Mouse (Mus musculus) limb, embryonic 13.5 days (tissue): ENCODE measurements at regions not wholly inside any gene's neighbourhood (a gene's known extent, or its start where the extent isn't known, plus 50 kb on each side); places are given as distances from the start of the nearest gene placed in this dataset.

ENCODE experiments used
- ATAC-seq: fragments of 200-750 bp; cut with Nextera tagmentation; 2 replicates; pipeline ENCODE4 v1.8.0; 2017; ENCODE audit warnings: low read depth, moderate number of reproducible peaks, moderate TSS enrichment; ENCODE audit not compliant: low FRiP score
- H3K27ac ChIP-seq: fragments of 300-500 bp; sonication (generic); 2 replicates; pipeline ENCODE4 v1.5.1; 2015; ENCODE audit warnings: inconsistent platforms, mild to moderate bottlenecking, moderate library complexity
- H3K27me3 ChIP-seq: fragments of 300-500 bp; sonication (generic); 2 replicates; pipeline ENCODE4 v1.6.1; 2015; ENCODE audit warnings: mild to moderate bottlenecking, inconsistent platforms
- H3K36me3 ChIP-seq: fragments of 300-500 bp; sonication (generic); 2 replicates; pipeline ENCODE4 v1.6.1; 2015; ENCODE audit warnings: inconsistent platforms, mild to moderate bottlenecking, moderate library complexity
- H3K4me1 ChIP-seq: fragments of 300-500 bp; sonication (generic); 2 replicates; pipeline ENCODE4 v1.6.1; 2015; ENCODE audit warnings: inconsistent platforms
- H3K4me2 ChIP-seq: fragments of 300-500 bp; sonication (generic); replicated peaks from 2 replicates; pipeline ENCODE4 v1.6.1; 2015; ENCODE audit warnings: inconsistent platforms, mild to moderate bottlenecking, moderate library complexity
- H3K4me3 ChIP-seq: fragments of 300-500 bp; sonication (generic); 2 replicates; pipeline ENCODE4 v1.5.1; 2015; ENCODE audit warnings: moderate library complexity, mild to moderate bottlenecking, inconsistent platforms
- H3K9ac ChIP-seq: fragments of 300-500 bp; sonication (generic); 2 replicates; pipeline ENCODE4 v1.6.1; 2015; ENCODE audit warnings: mild to moderate bottlenecking, inconsistent platforms
- H3K9me3 ChIP-seq: fragments of 300-500 bp; sonication (generic); 2 replicates; pipeline ENCODE4 v1.6.1; 2016; ENCODE audit warnings: inconsistent platforms
- WGBS: fragments of 180-500 bp; shearing (Covaris S2); methylation state at CpG from one replicate; pipeline ENCODE4 v1.1.7; 2015; 5-methylcytosine and 5-hydroxymethylcytosine counted together

DNA sequence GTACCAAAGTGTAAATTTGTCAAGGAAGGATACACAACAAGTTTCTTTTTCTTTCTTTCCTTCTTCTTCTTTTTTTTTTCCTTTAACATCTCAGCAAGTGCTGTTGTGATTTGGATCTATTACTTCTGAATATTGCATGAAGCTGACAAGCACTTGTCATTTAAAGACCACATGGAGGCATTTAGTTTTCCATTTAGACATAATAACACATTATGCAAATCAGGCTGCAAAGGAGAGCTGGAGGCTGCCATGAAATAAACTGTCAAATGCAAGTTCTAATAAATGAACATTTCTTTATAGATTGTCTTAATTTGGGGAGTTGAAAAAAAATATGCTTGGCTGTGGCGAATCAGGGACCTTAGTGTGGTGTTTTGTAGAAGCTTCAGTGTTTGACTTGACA lies 90.8 kb upstream of the Ptbp2 start:
- Histone ChIP-seq H3K4me1 (0 out of 2 replicates have a peak, but pooled peaks cover 4% of the 10 kb centered on the region), H3K9me3 (0 out of 2 replicates have a peak, but pooled peaks cover 3% of the 10 kb centered on the region), H3K27ac (no peak overlapping the region), H3K4me2 (no peak overlapping the region), H3K36me3 (no peaks in the 10 kb centered on the region), H3K9ac (no peak overlapping the region), H3K27me3 (no peaks in the 10 kb centered on the region), H3K4me3 (no peak overlapping the region)
- ATAC-seq: no peak
- WGBS: 85% methylated on average over 1 of the region's 1 CpGs

DNA sequence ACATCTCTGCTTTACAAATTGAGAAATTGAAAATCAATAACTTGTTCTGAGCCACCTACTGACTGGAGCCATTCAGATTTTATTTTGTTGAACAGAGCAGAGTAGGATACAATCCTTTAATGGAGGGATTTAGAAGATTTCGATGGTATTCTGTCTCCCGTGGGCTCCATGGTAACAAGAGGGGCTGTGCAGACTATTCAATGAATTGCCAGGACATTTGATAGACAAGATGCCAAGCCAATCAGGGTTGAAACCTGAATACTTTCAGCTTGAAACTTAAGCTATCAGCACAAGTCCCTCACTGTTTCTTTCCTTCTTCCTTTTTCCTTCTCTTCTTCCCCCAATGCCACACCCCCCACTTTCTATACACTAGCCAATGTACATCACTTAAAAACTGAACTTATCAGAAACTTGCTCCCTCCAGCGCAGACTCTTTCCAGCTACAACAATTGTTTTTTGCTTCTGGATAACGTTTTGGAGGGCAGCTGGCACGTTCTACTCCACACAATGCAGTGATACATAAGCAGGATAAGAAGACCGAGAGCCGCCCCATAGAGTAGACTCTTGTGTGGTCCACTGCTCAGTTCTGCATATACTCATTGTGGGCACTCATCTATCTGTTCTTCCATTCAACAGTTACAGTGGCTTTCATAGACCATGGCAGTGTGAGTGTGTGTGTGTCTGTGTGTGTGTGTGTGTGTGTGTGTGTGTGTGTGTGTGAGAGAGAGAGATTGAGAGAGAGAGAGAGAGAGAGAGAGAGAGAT lies 78.1 kb upstream of the Ptbp2 start:
- Histone ChIP-seq H3K9ac (no peak overlapping the region), H3K9me3 (no peaks in the 10 kb centered on the region), H3K4me3 (no peak overlapping the region), H3K27me3 (no peaks in the 10 kb centered on the region), H3K27ac (no peak overlapping the region), H3K4me2 (no peak overlapping the region), H3K4me1 (no peaks in the 10 kb centered on the region), H3K36me3 (no peaks in the 10 kb centered on the region)
- peak; percentile 36; the same call in 1 of the 2 replicates for ATAC-seq
- WGBS: 87% methylated on average over 7 of the region's 7 CpGs
